Mouse (Mus musculus) heart, postnatal 0 days (tissue): Measurements from ENCODE around the gene Mcat. TPM values are rescaled to one million over a fixed set of nuclear protein-coding genes. Genes with fewer than 3 reads are reported as not detected.

Source experiments
- ATAC-seq: fragments of 200-750 bp; cut with Nextera tagmentation; 2 replicates; pipeline ENCODE4 v1.8.0; 2017; ENCODE audit warnings: low read depth, moderate number of reproducible peaks, moderate library complexity; ENCODE audit not compliant: insufficient read depth
- DNase-seq: peaks from one replicate; pipeline ENCODE4 v3.0.0-alpha.2; 2016; ENCODE audit warnings: low spot score
- H3K27ac ChIP-seq: fragments of 300-500 bp; sonication (generic); 2 replicates; pipeline ENCODE4 v1.5.1; 2014; ENCODE audit warnings: low read depth, mild to moderate bottlenecking
- H3K27me3 ChIP-seq: fragments of 300-500 bp; sonication (generic); 2 replicates; pipeline ENCODE4 v1.6.1; 2014; ENCODE audit warnings: low read length, mixed read lengths; ENCODE audit not compliant: control insufficient read depth, insufficient read depth
- H3K36me3 ChIP-seq: fragments of 300-500 bp; sonication (generic); replicated peaks from 2 replicates; pipeline ENCODE4 v1.6.1; 2014; ENCODE audit warnings: low read length, mixed read lengths; ENCODE audit not compliant: control insufficient read depth, insufficient read depth
- H3K4me1 ChIP-seq: fragments of 300-500 bp; sonication (generic); 2 replicates; pipeline ENCODE4 v1.6.1; 2014; ENCODE audit warnings: antibody characterized with exemption; ENCODE audit not compliant: control insufficient read depth, insufficient read depth
- H3K4me2 ChIP-seq: fragments of 300-500 bp; sonication (generic); 2 replicates; pipeline ENCODE4 v1.6.1; 2014; ENCODE audit warnings: low read depth, mild to moderate bottlenecking, low read length, moderate library complexity
- H3K4me3 ChIP-seq: fragments of 300-500 bp; sonication (generic); 2 replicates; pipeline ENCODE4 v1.5.1; 2014; ENCODE audit warnings: low read depth, low read length
- H3K9ac ChIP-seq: fragments of 300-500 bp; sonication (generic); replicated peaks from 2 replicates; pipeline ENCODE4 v1.6.1; 2014; ENCODE audit warnings: low read depth, low read length, mixed read lengths
- H3K9me3 ChIP-seq: fragments of 300-500 bp; sonication (generic); replicated peaks from 2 replicates; pipeline ENCODE4 v1.6.1; 2016; ENCODE audit warnings: low read length; ENCODE audit not compliant: control insufficient read depth
- CTCF ChIP-seq: IDR thresholded peaks from 2 replicates; pipeline ENCODE4 v1.5.1; 2016; ENCODE audit warnings: antibody characterized with exemption, control low read depth, low read depth
- EP300 ChIP-seq: IDR thresholded peaks from 2 replicates; pipeline ENCODE4 v1.6.1; 2016; ENCODE audit warnings: antibody characterized with exemption, low read depth
- WGBS: fragments of 180-500 bp; shearing (Covaris S2); extraction: QIAGEN DNeasy Blood & Tissue Kit; methylation state at CpG from one replicate; pipeline ENCODE4 v1.1.7; 2014; 5-methylcytosine and 5-hydroxymethylcytosine counted together
- polyA plus RNA-seq: library from polyadenylated mRNA; unstranded; fragments of >200 nt; fragmentation: Nextera tagmentation; extraction: Ambion mirVana; gene quantifications from 2 replicates; pipeline ENCODE4 v1.2.1, GENCODE M21; 2015
- total RNA-seq: library from RNA; depleted of rRNA; stranded (reverse); fragments of >200 nt; gene quantifications from 2 replicates; pipeline ENCODE4 v1.2.3, GENCODE M21; 2014; ENCODE audit warnings: low replicate concordance

The Mcat gene
- total and polyA plus RNA-seq, 2 experiments from 2014 or later = 36.9 to 66.6 TPM

DNA sequence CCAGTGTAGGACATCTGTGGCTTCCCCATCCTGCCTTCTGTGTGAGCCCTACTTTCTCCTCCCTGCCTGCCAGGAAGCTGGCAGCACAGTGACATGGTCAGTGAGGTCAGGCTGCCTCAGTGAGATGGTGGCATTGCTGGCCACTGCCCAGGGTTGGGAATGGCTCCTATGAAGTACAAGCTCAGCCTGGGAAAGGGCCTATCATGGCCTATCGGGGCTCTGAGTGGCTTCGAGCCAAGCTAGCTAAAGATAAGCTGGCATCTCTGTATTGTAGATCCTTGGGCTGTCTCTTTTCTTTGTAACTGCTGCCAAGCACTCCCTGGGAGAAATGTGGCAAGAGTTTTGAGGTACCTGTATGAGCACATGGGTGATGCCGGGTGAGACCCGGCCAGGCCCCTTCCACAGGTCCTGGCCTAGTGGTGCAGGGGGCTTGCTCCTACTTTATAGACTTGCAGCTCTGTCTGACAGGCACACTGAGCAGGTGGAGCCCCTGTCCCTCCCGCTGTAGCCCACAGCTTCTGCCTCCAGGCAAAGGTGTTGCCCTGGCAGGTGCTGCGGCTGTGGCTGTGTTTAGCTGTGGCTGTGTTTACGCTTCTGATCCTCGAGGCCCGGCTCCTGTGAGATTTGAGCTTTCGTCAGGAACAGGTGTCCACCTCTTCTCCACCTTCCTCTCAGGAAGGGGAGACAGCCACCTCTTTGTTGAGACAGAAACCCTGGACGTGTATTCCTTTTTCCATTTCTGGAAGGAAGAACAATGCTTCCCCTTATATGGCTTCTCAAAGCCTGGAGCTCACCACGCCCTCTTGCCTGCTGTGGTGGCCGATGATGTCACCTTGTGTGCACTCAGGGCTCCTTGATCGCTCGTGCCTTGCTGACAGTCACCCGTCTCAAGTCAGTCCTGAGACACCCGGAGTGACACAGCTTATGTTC, 28.4 kb downstream of the Mcat start:
- WGBS = 26% methylated on average over 17 of the region's 17 CpGs
- H3K4me1 ChIP-seq = peaks cover 46% of the 10 kb centered on the region
- peak; percentile 72 for ATAC-seq

DNA sequence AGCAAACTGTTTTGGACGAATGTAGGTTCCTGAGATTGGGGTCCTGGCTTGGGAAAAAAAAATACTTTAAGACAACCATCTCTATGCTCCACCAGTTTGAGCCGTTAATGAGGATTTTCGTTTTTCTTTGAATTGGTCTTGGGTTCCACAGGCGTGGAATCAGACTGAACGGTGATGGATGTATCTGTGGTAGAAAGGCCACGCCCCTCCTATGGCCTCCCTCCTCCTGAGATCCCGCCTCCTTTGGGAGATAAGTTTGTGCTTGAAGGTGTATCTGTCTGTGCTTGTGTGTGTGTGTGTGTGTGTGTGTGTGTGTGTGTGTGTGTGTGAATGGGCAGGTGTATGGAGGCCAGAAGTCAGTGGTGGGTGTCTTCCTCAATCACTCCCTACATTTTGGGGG, 31.0 kb downstream of the Mcat start:
- TF ChIP-seq CTCF = no peak
- TF ChIP-seq EP300 = no peak
- no peaks in the 10 kb centered on the region for H3K9me3 ChIP-seq
- DNase-seq (no peak), ATAC-seq (no peak)
- peaks cover 57% of the 10 kb centered on the region for H3K4me1 ChIP-seq
- H3K4me2 ChIP-seq = no peak overlapping the region
- 80% methylated on average over 7 of the region's 7 CpGs for WGBS
- no peak overlapping the region for H3K9ac ChIP-seq
- 0 out of 2 replicates have a peak, but pooled peaks cover 5% of the 10 kb centered on the region for H3K36me3 ChIP-seq
- no peaks in the 10 kb centered on the region for H3K27me3 ChIP-seq
- no peak overlapping the region for H3K27ac ChIP-seq
- no peak overlapping the region for H3K4me3 ChIP-seq

More for the DNA sequence above, 28.4 kb downstream of the Mcat start:
- peak overlapping the region; percentile 85 for H3K27ac ChIP-seq
- TF ChIP-seq CTCF = no peak
- TF ChIP-seq EP300 = no peak
- no peak overlapping the region; the same call in 1 of the 2 replicates for H3K4me2 ChIP-seq
- no peak overlapping the region for H3K9ac ChIP-seq
- no peak overlapping the region for H3K4me3 ChIP-seq
- no peaks in the 10 kb centered on the region for H3K27me3 ChIP-seq
- H3K9me3 ChIP-seq = no peaks in the 10 kb centered on the region
- 0 out of 2 replicates have a peak, but pooled peaks cover 5% of the 10 kb centered on the region for H3K36me3 ChIP-seq
- DNase-seq = no peak

- Histone ChIP-seq H3K4me3 (no peak overlapping the region), H3K9ac (no peak overlapping the region), H3K9me3 (no peaks in the 10 kb centered on the region), H3K36me3 (0 out of 2 replicates have a peak, but pooled peaks cover 5% of the 10 kb centered on the region), H3K4me2 (no peak overlapping the region), H3K27me3 (no peaks in the 10 kb centered on the region), H3K27ac (no peak overlapping the region), H3K4me1 (peaks cover 63% of the 10 kb centered on the region)
- WGBS = 96% methylated on average over 4 of the region's 5 CpGs
- no peak for DNase-seq
- TF ChIP-seq CTCF (peak; percentile 28), EP300 (no peak)
- ATAC-seq = no peak
Observed at GRCm38 (mm10) chr15:83531961-83532469, 31.6 kb downstream of the Mcat start.

DNA sequence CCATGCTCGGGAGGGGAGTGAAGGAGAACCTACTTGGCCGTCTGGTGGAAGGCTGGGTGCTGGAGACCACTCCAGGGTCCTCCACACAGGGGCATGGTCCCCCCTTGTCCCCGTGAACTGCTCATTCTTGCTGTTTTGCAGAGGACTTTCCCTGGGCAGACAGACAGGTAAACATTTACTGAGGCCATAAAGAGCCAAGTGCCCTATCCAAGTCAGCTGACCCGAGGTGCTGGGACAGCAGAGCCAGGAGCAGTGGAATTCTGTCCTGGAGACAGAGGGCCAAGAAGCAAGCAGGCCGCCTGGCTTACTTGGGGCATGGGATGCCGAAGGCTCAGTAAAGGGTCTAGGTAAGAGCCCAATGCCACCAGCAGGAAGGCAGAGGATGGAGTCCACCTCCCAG, 32.9 kb downstream of the Mcat start:
- Histone ChIP-seq H3K27me3 (no peaks in the 10 kb centered on the region), H3K4me1 (peaks cover 60% of the 10 kb centered on the region), H3K9ac (no peak overlapping the region), H3K27ac (peak overlapping the region; percentile 72), H3K4me3 (no peak overlapping the region), H3K36me3 (0 out of 2 replicates have a peak, but pooled peaks cover 5% of the 10 kb centered on the region), H3K4me2 (no peak overlapping the region), H3K9me3 (no peaks in the 10 kb centered on the region)
- no peak for DNase-seq
- no peak for TF ChIP-seq EP300
- TF ChIP-seq CTCF = no peak
- ATAC-seq = no peak
- WGBS = 77% methylated on average over 6 of the region's 6 CpGs

GRCm38 (mm10) chr15:83530233-83530632, 33.4 kb downstream of the Mcat start:
- 66% methylated on average over 9 of the region's 9 CpGs for WGBS
- no peaks in the 10 kb centered on the region for H3K9me3 ChIP-seq
- 0 out of 2 replicates have a peak, but pooled peaks cover 5% of the 10 kb centered on the region for H3K36me3 ChIP-seq
- H3K27me3 ChIP-seq = no peaks in the 10 kb centered on the region
- ATAC-seq (no peak), DNase-seq (no peak)
- TF ChIP-seq EP300 (no peak), CTCF (no peak)
- no peak overlapping the region for H3K4me2 ChIP-seq
- H3K27ac ChIP-seq = peak overlapping the region; percentile 72
- H3K4me1 ChIP-seq = peaks cover 60% of the 10 kb centered on the region
- no peak overlapping the region for H3K9ac ChIP-seq
- no peak overlapping the region for H3K4me3 ChIP-seq
